Mouse (Mus musculus): Measurements from ENCODE around the gene Rbfox2. TPM values are rescaled to one million over a fixed set of nuclear protein-coding genes. Genes with fewer than 3 reads are reported as not detected.
"Not testable (repeated sequence)": the region's sequence is repeated elsewhere in the genome, so short reads cannot be mapped to it uniquely, and the experiment has no call there.

Rbfox2 gene
- polyA plus RNA-seq, 2 experiments, result 7.2 to 9.9 TPM

- Histone ChIP-seq H3K4me3 (ENCODE audit: insufficient read depth in 1 of 2, low read depth in 2 of 2, low read length in 2 of 2) (no peak overlapping the region), H3K27me3 (ENCODE audit: control insufficient read depth, insufficient read depth, low read length) (no peaks in the 10 kb centered on the region), H3K4me2 (ENCODE audit: low read depth) (no peak overlapping the region), H3K36me3 (replicated peaks; ENCODE audit: control insufficient read depth, insufficient read depth, low read depth) (no peaks in the 10 kb centered on the region), H3K9me3 (ENCODE audit: control insufficient read depth, low read length) (no peaks in the 10 kb centered on the region), H3K9ac (replicated peaks) (no peak overlapping the region), H3K27ac (no peak overlapping the region), H3K4me1 (replicated peaks; ENCODE audit: control insufficient read depth in 2 of 2, insufficient read depth in 2 of 2, low read length in 1 of 2) (no peaks in the 10 kb centered on the region)
- DNase-seq (ENCODE audit: low read depth in 3 of 3, low spot score in 3 of 3) (no peak), ATAC-seq (ENCODE audit: insufficient read depth) (no peak)
- whole genome bisulfite sequencing (ENCODE audit: insufficient replicate concordance), result 58% methylated on average over 6 of the region's 6 CpGs
- TF ChIP-seq EP300 (IDR thresholded peaks at IDR 0.05; ENCODE audit: low read depth), result no peak
- TF ChIP-seq CTCF (IDR thresholded peaks at IDR 0.05; ENCODE audit: low read depth), result no peak
These were observed 240.6 kb downstream of the Rbfox2 start for GRCm38 (mm10) chr15:77066233-77066632.

GRCm38 (mm10) chr15:77065259-77065852 lies 241.4 kb downstream of the Rbfox2 start:
- WGBS (ENCODE audit: insufficient replicate concordance), result 61% methylated on average over 6 of the region's 6 CpGs
- Histone ChIP-seq H3K36me3 (replicated peaks; ENCODE audit: control insufficient read depth, insufficient read depth, low read depth) (no peaks in the 10 kb centered on the region), H3K27me3 (ENCODE audit: control insufficient read depth, insufficient read depth, low read length) (no peaks in the 10 kb centered on the region), H3K4me1 (replicated peaks; ENCODE audit: control insufficient read depth in 2 of 2, insufficient read depth in 2 of 2, low read length in 1 of 2) (no peaks in the 10 kb centered on the region), H3K9ac (replicated peaks) (no peak overlapping the region), H3K27ac (no peak overlapping the region), H3K4me2 (ENCODE audit: low read depth) (no peak overlapping the region), H3K4me3 (ENCODE audit: insufficient read depth in 1 of 2, low read depth in 2 of 2, low read length in 2 of 2) (no peak overlapping the region), H3K9me3 (ENCODE audit: control insufficient read depth, low read length) (no peaks in the 10 kb centered on the region)
- DNase-seq (ENCODE audit: low read depth in 3 of 3, low spot score in 3 of 3) (no peak), ATAC-seq (ENCODE audit: insufficient read depth) (no peak)
- TF ChIP-seq EP300 (IDR thresholded peaks at IDR 0.05; ENCODE audit: low read depth) (no peak), CTCF (IDR thresholded peaks at IDR 0.05; ENCODE audit: low read depth) (no peak)

GRCm38 (mm10) chr15:77062746-77063145 lies 244.1 kb downstream of the Rbfox2 start:
- ATAC-seq (ENCODE audit: insufficient read depth) (no peak), DNase-seq (ENCODE audit: low read depth in 3 of 3, low spot score in 3 of 3) (no peak)
- H3K4me1 ChIP-seq (replicated peaks; ENCODE audit: control insufficient read depth in 2 of 2, insufficient read depth in 2 of 2, low read length in 1 of 2), result peaks cover 0 to 4% of the 10 kb centered on the region in 2 experiments; a peak in 1 of 4 replicates
- no peaks in the 10 kb centered on the region for H3K9me3 ChIP-seq (ENCODE audit: control insufficient read depth, low read length)
- no peaks in the 10 kb centered on the region for H3K27me3 ChIP-seq (ENCODE audit: control insufficient read depth, insufficient read depth, low read length)
- no peaks in the 10 kb centered on the region for H3K36me3 ChIP-seq (replicated peaks; ENCODE audit: control insufficient read depth, insufficient read depth, low read depth)
- no peak overlapping the region for H3K4me3 ChIP-seq (ENCODE audit: insufficient read depth in 1 of 2, low read depth in 2 of 2, low read length in 2 of 2)
- TF ChIP-seq EP300 (IDR thresholded peaks at IDR 0.05; ENCODE audit: low read depth) (no peak), CTCF (IDR thresholded peaks at IDR 0.05; ENCODE audit: low read depth) (no peak)
- H3K9ac ChIP-seq (replicated peaks), result no peak overlapping the region
- H3K4me2 ChIP-seq (ENCODE audit: low read depth), result no peak overlapping the region
- no peak overlapping the region for H3K27ac ChIP-seq

GRCm38 (mm10) chr15:77059416-77059815 lies 247.4 kb downstream of the Rbfox2 start:
- not testable (repeated sequence) for H3K9ac ChIP-seq (replicated peaks); H3K4me3 ChIP-seq (ENCODE audit: insufficient read depth in 1 of 2, low read depth in 2 of 2, low read length in 2 of 2); ATAC-seq (ENCODE audit: insufficient read depth); H3K36me3 ChIP-seq (replicated peaks; ENCODE audit: control insufficient read depth, insufficient read depth, low read depth); H3K9me3 ChIP-seq (ENCODE audit: control insufficient read depth, low read length); DNase-seq (ENCODE audit: low read depth in 3 of 3, low spot score in 3 of 3); H3K27me3 ChIP-seq (ENCODE audit: control insufficient read depth, insufficient read depth, low read length); H3K27ac ChIP-seq; H3K4me2 ChIP-seq (ENCODE audit: low read depth)
- WGBS (ENCODE audit: insufficient replicate concordance), result 64% methylated on average over 4 of the region's 4 CpGs
- peaks cover 0 to 16% of the 10 kb centered on the region in 2 experiments; a peak in 2 of 4 replicates for H3K4me1 ChIP-seq (replicated peaks; ENCODE audit: control insufficient read depth in 2 of 2, insufficient read depth in 2 of 2, low read length in 1 of 2)

GRCm38 (mm10) chr15:77058566-77058965 lies 248.2 kb downstream of the Rbfox2 start:
- H3K36me3 ChIP-seq (replicated peaks; ENCODE audit: control insufficient read depth, insufficient read depth, low read depth), result no peaks in the 10 kb centered on the region
- no peak overlapping the region for H3K27ac ChIP-seq
- DNase-seq (ENCODE audit: low read depth in 3 of 3, low spot score in 3 of 3) (peak in 2 of 3 experiments; percentile 13 to 26), ATAC-seq (ENCODE audit: insufficient read depth) (no peak)
- TF ChIP-seq EP300 (IDR thresholded peaks at IDR 0.05; ENCODE audit: low read depth) (no peak), CTCF (IDR thresholded peaks at IDR 0.05; ENCODE audit: low read depth) (no peak)
- no peaks in the 10 kb centered on the region for H3K9me3 ChIP-seq (ENCODE audit: control insufficient read depth, low read length)
- peaks cover 0 to 22% of the 10 kb centered on the region in 2 experiments; a peak in 2 of 4 replicates for H3K4me1 ChIP-seq (replicated peaks; ENCODE audit: control insufficient read depth in 2 of 2, insufficient read depth in 2 of 2, low read length in 1 of 2)
- H3K4me2 ChIP-seq (ENCODE audit: low read depth), result no peak overlapping the region
- no peak overlapping the region for H3K4me3 ChIP-seq (ENCODE audit: insufficient read depth in 1 of 2, low read depth in 2 of 2, low read length in 2 of 2)
- no peak overlapping the region for H3K9ac ChIP-seq (replicated peaks)
- no peaks in the 10 kb centered on the region for H3K27me3 ChIP-seq (ENCODE audit: control insufficient read depth, insufficient read depth, low read length)

Data from liver, embryonic 14.5 days (tissue).